Mouse (Mus musculus): ENCODE measurements around the gene Foxp3. TPM values are rescaled to one million over a fixed set of nuclear protein-coding genes. Genes with fewer than 3 reads are reported as not detected.
A peak's percentile ranks its signal among the peaks of the same experiment; 100 is the strongest.

Gene Foxp3
- total and polyA plus RNA-seq, 2 experiments from 2014 or later, result 0.16 to 0.30 TPM

DNA sequence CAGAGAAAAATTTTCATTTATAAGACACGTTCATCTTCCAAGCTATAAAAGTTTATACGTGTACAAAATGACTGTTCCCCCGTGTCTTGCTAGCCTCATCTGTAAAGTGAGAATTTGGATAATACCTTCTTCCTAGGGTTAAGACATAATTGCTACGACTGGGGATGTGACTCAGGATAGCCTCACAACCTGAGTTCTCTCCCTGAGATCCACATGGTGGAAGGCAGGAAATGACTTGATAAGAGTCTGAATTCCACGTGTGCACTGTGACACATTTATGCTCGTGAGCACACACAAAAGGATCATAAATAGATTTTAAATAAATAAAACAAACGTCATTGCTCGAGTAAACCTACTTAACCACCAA, 32.1 kb downstream of the Foxp3 start:
- WGBS, result 48% methylated on average over 8 of the region's 8 CpGs
- H3K4me2 ChIP-seq (ENCODE audit: low read depth, low read length, poor library complexity, severe bottlenecking), result no peak overlapping the region
- no peaks in the 10 kb centered on the region for H3K9me3 ChIP-seq (ENCODE audit: low read length)
- DNase-seq (ENCODE audit: low spot score), result no peak
- TF ChIP-seq CTCF (IDR thresholded peaks at IDR 0.05), result no peak
- H3K27me3 ChIP-seq (ENCODE audit: insufficient read depth, low read length), result no peaks in the 10 kb centered on the region
- H3K4me3 ChIP-seq (ENCODE audit: low read depth, low read length), result peak overlapping the region; percentile 42; the same call in 1 of the 2 replicates
- no peaks in the 10 kb centered on the region for H3K36me3 ChIP-seq (ENCODE audit: insufficient read depth, low read length)
- no peak overlapping the region for H3K9ac ChIP-seq (replicated peaks; ENCODE audit: low read length, poor library complexity, severe bottlenecking)
- H3K27ac ChIP-seq (ENCODE audit: low read depth, low read length), result no peak overlapping the region
- no peaks in the 10 kb centered on the region for H3K4me1 ChIP-seq (ENCODE audit: insufficient read depth, low read length)
- ATAC-seq (ENCODE audit: low FRiP score), result no peak

DNA sequence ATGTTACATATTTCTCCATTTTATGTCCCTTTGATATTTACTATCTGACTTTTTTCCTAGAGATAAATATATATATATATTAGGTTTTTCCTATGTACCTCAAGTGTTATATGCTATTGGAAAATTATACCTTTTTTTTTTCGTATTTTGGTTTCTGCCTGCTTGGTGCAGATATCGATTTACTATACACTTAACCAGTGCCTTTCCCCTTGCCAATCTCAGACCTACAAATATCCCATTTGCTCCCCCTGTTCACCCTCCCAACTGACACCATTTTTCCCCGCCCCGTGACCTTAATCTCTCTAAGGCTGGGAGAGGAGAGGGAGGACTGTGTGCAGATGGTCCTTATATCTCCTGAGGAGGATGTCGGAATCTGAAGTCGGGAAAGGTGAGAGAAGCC, 33.3 kb downstream of the Foxp3 start, which contains the start of gene Cacna1f:
Cacna1f (plus strand) TSS at position 301 of the 400 bp plus-strand sequence.
- Histone ChIP-seq H3K4me2 (ENCODE audit: low read depth, low read length, poor library complexity, severe bottlenecking) (no peak within 1 kb of the TSS), H3K27me3 (ENCODE audit: insufficient read depth, low read length) (no peaks in the 10 kb centered on the region), H3K9me3 (ENCODE audit: low read length) (no peaks in the 10 kb centered on the region), H3K36me3 (ENCODE audit: insufficient read depth, low read length) (no peaks in the 10 kb centered on the region), H3K4me3 (ENCODE audit: low read depth, low read length) (no peak within 1 kb of the TSS), H3K4me1 (ENCODE audit: insufficient read depth, low read length) (no peaks in the 10 kb centered on the region), H3K27ac (ENCODE audit: low read depth, low read length) (no peak within 1 kb of the TSS), H3K9ac (replicated peaks; ENCODE audit: low read length, poor library complexity, severe bottlenecking) (no peak within 1 kb of the TSS)
- 67% methylated on average over 6 of the region's 6 CpGs for WGBS
- TF ChIP-seq CTCF (IDR thresholded peaks at IDR 0.05), result no peak
- ATAC-seq (ENCODE audit: low FRiP score), result no peak
- DNase-seq (ENCODE audit: low spot score), result no peak

DNA sequence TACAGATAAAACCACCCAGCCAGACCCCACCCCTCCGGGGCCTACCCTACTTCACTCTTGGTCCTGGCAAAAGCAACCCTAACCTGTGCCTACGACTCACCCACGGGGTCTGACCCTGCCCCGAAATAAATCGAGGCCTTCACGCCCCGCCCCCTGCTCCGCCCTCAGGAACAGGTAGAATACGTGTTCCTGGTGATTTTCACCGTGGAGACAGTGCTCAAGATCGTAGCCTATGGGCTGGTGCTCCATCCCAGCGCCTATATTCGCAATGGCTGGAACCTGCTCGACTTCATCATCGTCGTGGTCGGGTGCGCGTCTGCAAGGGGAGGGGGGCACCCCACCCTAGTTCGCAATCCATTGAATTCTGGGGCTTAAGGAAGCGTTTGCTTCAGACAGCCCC, 36.6 kb downstream of the Foxp3 start:
- no peaks in the 10 kb centered on the region for H3K9me3 ChIP-seq (ENCODE audit: low read length)
- 35% methylated on average over 21 of the region's 21 CpGs for WGBS
- peak overlapping the region; percentile 38 for H3K4me3 ChIP-seq (ENCODE audit: low read depth, low read length)
- peak overlapping the region; percentile 73 for H3K27ac ChIP-seq (ENCODE audit: low read depth, low read length)
- H3K27me3 ChIP-seq (ENCODE audit: insufficient read depth, low read length), result no peaks in the 10 kb centered on the region
- H3K4me2 ChIP-seq (ENCODE audit: low read depth, low read length, poor library complexity, severe bottlenecking), result peak overlapping the region; percentile 62
- DNase-seq (ENCODE audit: low spot score), result peak; percentile 10
- H3K9ac ChIP-seq (replicated peaks; ENCODE audit: low read length, poor library complexity, severe bottlenecking), result peak overlapping the region; percentile 60; the same call in 1 of the 2 replicates
- TF ChIP-seq CTCF (IDR thresholded peaks at IDR 0.05), result no peak
- ATAC-seq (ENCODE audit: low FRiP score), result peak; percentile 57
- H3K4me1 ChIP-seq (ENCODE audit: insufficient read depth, low read length), result no peaks in the 10 kb centered on the region
- H3K36me3 ChIP-seq (ENCODE audit: insufficient read depth, low read length), result no peaks in the 10 kb centered on the region

DNA sequence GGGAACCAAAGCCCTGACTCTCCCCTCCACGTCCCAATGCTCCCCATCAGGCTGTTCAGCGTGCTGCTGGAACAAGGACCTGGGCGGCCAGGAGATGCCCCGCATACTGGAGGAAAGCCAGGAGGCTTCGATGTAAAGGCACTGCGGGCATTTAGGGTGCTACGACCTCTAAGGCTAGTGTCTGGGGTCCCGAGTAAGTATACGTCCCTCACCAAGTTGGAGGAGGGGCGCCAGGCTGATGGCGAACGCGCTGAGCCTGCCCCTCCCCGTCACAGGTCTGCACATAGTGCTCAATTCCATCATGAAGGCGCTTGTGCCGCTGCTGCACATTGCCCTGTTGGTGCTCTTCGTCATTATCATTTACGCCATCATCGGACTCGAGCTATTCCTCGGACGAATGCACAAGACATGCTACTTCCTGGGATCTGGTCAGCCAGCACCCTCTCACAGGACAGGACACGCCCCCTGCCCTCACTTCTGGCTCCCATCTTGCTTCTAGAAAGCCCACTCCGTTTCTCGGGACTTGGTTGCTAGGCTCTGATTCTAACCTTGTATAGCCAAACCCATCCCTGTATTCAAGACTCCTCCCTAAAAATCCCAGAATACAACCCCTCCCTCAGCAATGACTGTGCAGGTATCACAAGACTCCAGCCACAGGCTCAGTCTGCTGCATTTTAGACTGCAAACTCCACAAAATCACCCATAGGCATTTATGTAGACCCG, 37.3 kb downstream of the Foxp3 start:
- H3K9ac ChIP-seq (replicated peaks; ENCODE audit: low read length, poor library complexity, severe bottlenecking), result peak overlapping the region; percentile 60
- DNase-seq (ENCODE audit: low spot score) (peak; percentile 54), ATAC-seq (ENCODE audit: low FRiP score) (peak; percentile 77)
- no peaks in the 10 kb centered on the region for H3K27me3 ChIP-seq (ENCODE audit: insufficient read depth, low read length)
- peak overlapping the region; percentile 62 for H3K4me2 ChIP-seq (ENCODE audit: low read depth, low read length, poor library complexity, severe bottlenecking)
- peak overlapping the region; percentile 73 for H3K27ac ChIP-seq (ENCODE audit: low read depth, low read length)
- peak overlapping the region; percentile 38 for H3K4me3 ChIP-seq (ENCODE audit: low read depth, low read length)
- 26% methylated on average over 25 of the region's 26 CpGs for WGBS
- no peaks in the 10 kb centered on the region for H3K36me3 ChIP-seq (ENCODE audit: insufficient read depth, low read length)
- H3K9me3 ChIP-seq (ENCODE audit: low read length), result no peaks in the 10 kb centered on the region
- H3K4me1 ChIP-seq (ENCODE audit: insufficient read depth, low read length), result no peaks in the 10 kb centered on the region
- TF ChIP-seq CTCF (IDR thresholded peaks at IDR 0.05), result no peak

DNA sequence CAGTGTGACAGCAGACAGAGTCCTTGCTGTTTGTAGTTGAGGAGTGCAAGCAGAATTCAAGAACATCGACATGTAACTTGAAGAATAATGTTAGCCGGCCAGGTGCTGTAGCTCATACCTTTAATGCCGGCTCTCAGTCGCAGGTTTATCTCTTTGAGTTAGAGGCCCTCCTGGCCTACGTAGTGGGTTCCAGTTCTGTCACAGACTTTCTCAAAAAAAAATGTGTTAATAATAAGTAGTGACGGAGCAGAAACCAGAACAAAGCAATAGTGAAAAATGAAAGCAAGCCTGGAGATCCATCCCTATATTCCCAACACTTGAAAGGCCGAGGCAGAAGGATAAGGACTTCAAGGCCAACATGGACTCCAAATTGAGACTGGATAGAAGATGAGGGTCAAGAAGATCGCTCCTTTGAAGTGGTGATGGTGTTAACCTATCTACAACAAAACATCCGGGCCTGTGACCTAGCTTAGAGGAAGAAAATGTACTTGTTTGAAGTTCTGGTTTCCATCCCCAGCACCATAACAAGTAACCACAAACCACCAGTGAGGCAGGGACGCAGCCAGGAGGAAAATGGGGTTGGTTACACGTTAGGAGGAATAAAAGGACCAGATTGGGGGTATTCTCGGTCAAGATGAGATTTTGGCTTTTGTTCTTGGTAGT, 44.6 kb downstream of the Foxp3 start:
- H3K9ac ChIP-seq (replicated peaks; ENCODE audit: low read length, poor library complexity, severe bottlenecking), result no peak overlapping the region
- no peaks in the 10 kb centered on the region for H3K36me3 ChIP-seq (ENCODE audit: insufficient read depth, low read length)
- 80% methylated on average over 12 of the region's 12 CpGs for WGBS

DNA sequence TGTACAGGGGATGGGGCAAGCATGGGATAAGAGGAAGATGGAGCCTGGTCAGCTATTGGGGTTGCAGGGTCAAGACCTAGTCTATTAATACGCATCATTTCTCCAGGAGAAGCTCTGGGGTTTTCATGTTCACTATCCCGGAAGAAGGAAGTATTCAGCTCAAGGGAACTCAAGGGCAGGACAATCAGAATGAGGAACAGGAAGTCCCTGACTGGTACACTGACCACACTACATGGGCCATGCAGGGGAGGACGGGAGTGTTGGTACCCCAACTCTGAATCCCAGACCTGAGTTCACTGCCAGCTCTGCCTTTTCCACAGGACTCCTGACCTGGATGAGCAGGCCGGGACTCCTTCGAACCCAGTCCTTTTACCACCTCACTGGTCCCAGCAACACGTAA, 59.1 kb downstream of the Foxp3 start:
- H3K36me3 ChIP-seq (ENCODE audit: insufficient read depth, low read length), result no peaks in the 10 kb centered on the region
- no peaks in the 10 kb centered on the region for H3K4me1 ChIP-seq (ENCODE audit: insufficient read depth, low read length)
- no peak overlapping the region for H3K4me3 ChIP-seq (ENCODE audit: low read depth, low read length)
- no peak overlapping the region for H3K4me2 ChIP-seq (ENCODE audit: low read depth, low read length, poor library complexity, severe bottlenecking)
- ATAC-seq (ENCODE audit: low FRiP score), result no peak
- no peak for TF ChIP-seq CTCF (IDR thresholded peaks at IDR 0.05)
- DNase-seq (ENCODE audit: low spot score), result no peak
- H3K27me3 ChIP-seq (ENCODE audit: insufficient read depth, low read length), result no peaks in the 10 kb centered on the region
- WGBS, result 93% methylated on average over 6 of the region's 6 CpGs
- H3K9ac ChIP-seq (replicated peaks; ENCODE audit: low read length, poor library complexity, severe bottlenecking), result no peak overlapping the region
- H3K27ac ChIP-seq (ENCODE audit: low read depth, low read length), result no peak overlapping the region
- H3K9me3 ChIP-seq (ENCODE audit: low read length), result no peaks in the 10 kb centered on the region

More for the DNA sequence above, 44.6 kb downstream of the Foxp3 start:
- no peak overlapping the region for H3K27ac ChIP-seq (ENCODE audit: low read depth, low read length)
- H3K4me2 ChIP-seq (ENCODE audit: low read depth, low read length, poor library complexity, severe bottlenecking), result no peak overlapping the region
- DNase-seq (ENCODE audit: low spot score), result no peak
- H3K4me1 ChIP-seq (ENCODE audit: insufficient read depth, low read length), result no peaks in the 10 kb centered on the region
- no peak overlapping the region for H3K4me3 ChIP-seq (ENCODE audit: low read depth, low read length)
- no peaks in the 10 kb centered on the region for H3K9me3 ChIP-seq (ENCODE audit: low read length)
- H3K27me3 ChIP-seq (ENCODE audit: insufficient read depth, low read length), result no peaks in the 10 kb centered on the region
- no peak for ATAC-seq (ENCODE audit: low FRiP score)
- no peak for TF ChIP-seq CTCF (IDR thresholded peaks at IDR 0.05)

Data from midbrain, postnatal 0 days (tissue).